Mouse (Mus musculus) cerebellum, postnatal 4 days (tissue): ENCODE measurements around the gene BC052040.

Source experiments
- DNase-seq, 2 experiments: peaks; one replicate each; pipeline ENCODE4 v3.0.0; 2022; ENCODE audit warnings: low spot score in 2 of 2, mixed read lengths in 1 of 2

Gene BC052040

DNA sequence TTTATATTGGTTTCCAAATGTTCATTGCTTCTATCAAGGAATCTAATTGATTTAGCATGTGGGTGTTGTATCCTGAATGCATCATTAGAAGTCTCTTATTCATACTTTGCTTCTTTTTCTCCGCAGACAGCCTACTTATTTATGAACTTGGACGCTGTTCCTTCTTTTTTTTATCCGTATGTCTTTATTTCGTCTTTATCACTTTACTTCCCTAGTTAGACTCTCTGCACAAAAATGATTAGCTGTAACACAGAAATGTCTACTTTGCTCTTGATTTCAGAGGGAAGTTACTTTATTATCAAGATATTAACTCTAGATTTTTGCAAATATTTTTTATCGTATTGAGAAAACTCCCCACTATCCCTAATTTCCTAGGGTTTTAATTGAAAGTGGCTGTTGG is 117.5 kb downstream of the BC052040 start:
- DNase-seq: no peak

DNA sequence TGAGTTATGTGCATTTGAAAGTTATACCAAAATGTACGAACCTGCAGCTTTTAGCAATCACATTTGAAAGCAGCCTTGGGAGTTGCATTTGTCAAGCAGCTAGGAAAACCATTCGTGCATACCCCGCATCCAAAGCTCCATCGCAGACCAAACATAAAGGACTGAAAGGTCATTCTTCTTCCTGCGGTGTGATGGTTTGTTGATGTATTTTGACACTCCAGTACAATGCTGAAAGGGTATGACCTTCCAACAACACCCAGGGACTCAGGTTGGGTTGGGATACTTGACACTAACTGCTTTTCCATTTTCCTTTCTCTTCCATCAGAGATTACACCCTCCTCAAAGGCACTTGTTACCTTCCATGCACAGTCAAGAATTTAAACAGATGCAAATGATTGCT is 121.1 kb downstream of the BC052040 start:
- DNase-seq: no peak

DNA sequence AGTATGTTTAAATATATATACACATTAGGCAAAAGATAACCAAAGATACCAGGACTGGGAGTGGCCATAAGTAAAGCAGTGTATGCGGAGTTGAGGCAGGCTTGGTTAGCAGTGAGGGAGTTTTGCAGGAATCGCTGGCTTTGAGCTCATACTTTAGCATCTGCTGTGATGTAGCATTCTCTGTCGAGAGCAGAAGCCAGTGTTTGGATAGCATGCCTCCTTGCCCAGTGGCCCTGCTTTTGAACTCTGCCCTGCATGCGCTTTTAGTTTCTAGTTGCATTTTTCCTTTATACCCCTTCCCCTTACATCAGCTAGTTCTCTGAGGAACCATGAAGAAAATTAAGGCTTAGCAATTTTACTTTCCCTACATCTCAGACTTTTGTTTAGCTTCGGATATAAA is 136.0 kb downstream of the BC052040 start:
- DNase-seq: no peak

DNA sequence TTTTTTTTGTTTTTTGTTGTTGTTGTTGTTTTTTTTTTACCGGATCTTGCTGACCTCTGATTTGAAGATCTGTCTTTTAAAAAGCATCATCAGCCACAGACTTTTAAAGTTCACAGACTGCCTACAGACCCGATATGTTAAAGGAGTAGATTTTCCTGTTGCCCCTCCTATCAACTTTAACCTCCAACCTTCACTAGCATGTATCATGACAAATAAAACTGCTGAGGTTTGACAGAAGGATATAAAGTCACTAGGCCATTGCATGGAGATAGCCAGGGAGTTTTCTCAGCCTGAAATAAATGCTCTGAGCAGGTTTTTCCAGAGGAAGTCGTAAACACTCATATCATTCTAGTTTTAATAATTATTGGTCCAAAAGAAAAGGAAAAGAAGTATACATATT is 136.5 kb downstream of the BC052040 start:
- no peak for DNase-seq

DNA sequence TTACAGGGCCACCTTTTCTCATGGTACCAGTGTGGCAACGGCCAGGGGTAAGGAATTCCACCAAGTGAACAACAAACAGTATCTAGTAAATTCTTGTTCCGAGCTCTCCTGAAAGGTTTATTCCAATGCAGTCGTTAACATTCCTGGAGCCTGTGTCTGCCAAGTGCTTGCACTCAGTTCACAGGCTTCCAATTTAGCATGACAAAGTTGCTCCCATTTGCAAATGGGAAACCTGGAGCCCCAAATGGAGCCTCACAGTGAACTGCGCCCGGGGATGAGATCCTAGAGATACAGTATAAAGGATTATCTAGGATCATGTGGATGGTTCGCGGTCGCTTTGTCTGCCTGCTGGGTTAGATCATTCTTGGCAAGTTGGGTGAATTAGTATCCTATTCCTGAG is 141.9 kb downstream of the BC052040 start:
- DNase-seq: no peak

DNA sequence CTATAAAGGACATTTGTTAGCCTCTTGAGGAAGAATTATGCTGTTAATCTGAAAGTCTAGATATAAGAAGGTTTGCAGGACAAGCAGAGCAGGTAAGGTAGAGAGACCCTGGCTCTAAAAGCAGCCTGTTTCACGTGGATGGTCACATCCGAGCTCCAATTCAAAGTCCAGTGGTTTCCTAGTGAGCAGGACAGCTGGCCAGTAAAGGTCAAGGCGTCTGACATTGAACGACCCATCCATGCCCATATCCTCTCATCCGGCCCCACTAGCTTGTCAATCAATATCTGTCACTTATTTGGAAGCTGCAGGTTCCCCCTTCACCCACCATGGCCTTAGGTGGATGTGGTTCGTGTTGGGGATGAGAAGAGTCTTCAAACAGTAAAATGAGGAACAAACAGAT is 142.7 kb downstream of the BC052040 start:
- no peak for DNase-seq

DNA sequence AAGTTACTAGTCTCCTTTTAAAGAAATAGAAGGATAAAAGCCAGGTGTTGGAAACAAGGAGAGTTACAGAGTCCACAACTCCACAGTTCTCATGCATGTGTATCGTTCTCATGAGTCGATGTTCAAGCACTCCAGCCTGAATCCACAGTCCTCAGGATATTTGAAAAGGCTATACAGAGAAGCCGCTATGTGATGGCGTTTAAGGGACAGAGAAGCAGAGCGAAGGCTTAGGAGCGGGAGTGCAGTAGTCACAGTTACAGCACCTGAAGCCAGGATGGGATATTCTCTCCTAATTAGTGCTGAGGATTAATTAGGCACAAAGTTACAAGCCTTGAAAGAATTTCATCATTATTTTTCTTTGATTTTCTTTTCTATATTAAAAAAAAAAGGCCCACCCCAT is 143.2 kb downstream of the BC052040 start:
- no peak for DNase-seq

DNA sequence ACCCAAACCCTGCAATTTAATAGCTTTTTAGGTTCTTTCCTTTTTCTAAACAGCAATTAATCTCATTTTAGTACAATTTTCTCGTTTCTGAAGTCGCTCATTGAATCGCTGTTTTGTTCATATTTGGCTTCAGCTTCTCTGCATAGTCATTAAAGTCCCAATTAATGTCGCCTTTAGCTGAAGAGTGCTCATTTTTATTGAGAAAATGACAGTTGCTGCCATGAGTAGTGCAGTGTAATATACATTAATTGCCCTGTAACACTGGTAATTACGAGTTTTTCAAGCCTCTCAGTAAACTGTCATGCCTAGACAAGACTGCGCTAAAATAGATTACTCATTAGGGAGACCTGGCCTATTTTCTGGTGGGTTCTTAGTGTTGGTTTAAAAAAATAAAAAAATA is 144.0 kb downstream of the BC052040 start:
- no peak for DNase-seq

DNA sequence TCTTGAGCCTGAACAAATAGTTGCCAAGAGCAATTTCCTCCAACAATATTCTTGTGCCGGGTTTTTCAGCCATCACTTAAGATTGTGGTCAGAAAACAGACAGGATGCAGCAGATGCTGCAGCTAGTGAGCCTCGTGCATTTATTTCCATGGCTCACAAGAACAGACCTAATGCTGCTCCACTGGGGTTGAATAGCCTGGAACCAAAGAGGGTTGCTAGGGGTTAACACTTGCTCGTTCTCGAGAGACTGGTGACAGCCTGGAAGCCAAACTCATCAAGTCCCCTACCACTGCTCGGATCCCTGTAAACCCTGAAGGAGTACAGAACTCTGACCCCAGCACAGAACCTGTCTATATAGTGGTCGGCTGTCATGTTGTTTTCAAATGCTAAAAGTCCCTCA is 144.4 kb downstream of the BC052040 start:
- no peak for DNase-seq

DNA sequence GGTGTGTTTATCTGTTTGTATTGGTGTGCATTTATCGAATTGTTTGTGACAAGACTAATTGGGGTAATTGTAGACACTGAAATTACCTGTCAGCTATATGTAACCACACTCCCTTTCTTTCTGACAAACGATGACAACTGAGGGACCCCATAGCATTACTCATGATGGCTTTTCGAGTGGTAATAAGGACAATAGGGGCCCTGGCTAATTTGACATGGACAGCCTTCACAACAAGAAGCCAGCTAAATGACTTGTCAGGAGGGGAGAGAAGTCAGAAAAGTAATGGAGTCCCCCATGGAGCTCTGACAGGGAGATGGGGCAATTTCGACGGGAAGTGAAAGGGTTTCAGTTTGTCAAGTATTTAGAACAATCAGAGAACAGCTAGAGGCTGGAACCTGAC is 145.3 kb downstream of the BC052040 start:
- DNase-seq: no peak

DNA sequence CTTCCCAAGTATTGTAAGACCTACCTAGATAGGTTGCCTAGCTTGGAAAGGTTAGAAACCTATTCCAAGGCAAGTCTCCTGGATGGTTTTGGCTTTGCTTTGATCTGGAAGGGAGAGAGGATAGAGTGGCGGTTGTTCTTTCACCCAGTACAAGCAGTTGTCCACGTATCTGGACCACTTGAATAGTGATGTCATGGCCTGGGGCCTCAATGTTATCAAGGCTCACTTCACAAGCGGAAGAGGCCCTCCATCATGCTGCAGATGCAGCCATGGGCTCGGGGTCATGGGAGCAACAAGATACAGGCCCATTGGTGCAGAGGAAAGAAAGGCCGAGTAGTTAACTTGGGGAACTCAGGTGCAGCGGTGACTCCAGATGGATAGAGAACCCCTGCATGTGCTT is 147.1 kb downstream of the BC052040 start:
- DNase-seq: no peak

DNA sequence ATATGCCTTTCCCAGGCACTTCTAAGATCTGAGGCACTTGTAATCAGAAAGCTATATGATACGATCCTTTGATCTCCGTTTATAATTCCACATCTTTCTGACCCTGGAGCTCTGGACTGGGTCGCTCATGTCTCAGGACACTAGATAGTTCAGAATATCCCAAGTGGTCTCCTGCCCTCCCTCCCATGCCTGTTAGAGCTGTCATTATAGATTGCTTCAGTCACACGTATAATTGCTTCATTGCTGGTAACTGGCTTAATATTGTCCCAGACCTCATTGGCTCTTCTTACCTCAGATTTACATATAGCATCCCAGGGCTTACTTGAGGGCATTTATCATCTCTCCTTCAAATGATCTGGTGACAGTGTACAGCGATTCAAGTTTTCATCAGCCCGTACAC is 149.0 kb downstream of the BC052040 start:
- no peak for DNase-seq

DNA sequence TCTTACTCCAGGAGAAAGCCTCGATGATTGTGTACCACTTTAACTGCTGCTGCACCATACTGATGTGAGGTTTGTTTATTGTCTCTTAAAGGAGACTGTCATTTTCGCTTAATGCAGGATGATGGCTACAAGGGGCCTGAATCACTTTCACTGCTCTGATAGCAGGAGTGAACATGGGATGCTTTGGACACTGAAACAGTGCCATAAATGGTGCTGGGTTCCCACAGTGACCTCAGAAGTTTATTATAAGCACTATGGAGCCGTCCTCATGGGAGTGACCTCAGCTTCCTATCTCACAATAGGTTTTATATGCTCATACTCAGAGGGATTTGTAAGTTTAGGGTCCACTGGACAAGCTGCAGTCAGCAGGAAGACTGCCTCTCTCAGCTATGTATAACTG is 149.7 kb downstream of the BC052040 start:
- DNase-seq: no peak

DNA sequence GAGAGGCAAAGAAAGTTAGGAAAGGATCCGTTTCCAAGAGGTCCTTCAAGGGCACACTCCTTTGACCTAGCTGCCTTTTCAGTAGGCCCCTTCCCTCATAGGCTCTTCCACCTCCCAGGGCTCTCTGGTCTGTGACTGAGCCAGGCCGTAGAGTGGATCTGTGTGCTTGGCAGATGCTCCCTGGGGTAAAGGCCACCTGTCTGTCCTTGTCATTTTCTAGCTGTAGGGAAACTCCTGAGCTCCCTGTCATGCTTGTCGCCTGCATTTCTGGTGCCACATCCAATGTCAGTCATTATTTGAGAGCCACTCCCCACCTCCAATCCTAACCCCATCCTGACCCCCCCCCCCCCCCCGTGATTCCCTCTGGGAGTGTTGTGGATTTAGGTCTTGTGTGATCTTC is 151.1 kb downstream of the BC052040 start:
- no peak for DNase-seq

DNA sequence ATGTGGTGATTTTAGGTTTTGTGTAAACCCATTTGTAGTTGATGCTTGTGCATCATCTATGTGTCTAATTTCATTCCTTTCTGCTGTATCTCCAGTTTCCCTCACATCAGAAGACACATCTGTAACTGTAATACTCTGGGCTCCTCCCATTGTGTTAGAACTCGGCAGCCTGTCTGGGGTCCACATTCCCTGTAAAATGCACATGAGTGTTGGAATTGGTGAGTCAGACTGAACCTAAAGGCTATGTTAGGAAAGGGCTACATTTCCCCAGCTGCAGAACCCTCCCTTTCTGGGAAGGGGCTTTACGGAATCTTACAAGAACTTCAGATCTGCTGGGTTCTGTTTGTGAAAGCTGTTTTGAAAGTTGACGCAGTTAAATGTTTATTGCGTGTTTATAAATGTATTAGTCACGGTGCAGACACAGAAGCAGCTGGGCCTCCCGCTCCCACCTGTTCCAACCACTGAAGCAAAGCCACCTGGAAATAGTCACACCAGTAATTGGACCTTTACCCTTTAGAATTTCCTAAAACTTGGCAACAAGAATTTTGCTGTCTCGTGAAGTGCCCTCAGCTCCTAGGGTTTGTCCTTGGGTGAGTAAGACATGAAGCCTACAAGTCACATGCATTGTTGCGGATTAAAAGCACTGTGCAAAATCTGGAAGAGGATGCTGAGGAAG is 151.6 kb downstream of the BC052040 start:
- DNase-seq: no peak

DNA sequence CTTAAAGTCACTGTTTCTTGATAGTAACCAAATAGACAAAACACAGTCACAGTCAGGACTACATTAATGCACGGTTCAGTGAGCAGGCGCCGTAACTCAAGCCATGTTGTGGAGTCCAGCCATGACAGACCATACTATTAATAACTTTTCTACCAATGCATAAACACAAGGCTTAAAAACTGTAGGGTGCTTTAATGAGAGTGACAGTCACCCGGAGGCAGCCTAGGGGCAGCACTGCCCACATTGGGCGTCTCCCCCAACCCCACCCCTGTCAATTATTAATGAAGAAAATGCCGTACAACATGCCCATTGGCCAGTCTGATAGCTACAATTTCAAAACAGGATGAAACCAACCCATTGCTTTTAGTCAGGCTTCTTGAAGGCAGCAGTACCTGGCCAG is 153.3 kb downstream of the BC052040 start:
- no peak for DNase-seq

DNA sequence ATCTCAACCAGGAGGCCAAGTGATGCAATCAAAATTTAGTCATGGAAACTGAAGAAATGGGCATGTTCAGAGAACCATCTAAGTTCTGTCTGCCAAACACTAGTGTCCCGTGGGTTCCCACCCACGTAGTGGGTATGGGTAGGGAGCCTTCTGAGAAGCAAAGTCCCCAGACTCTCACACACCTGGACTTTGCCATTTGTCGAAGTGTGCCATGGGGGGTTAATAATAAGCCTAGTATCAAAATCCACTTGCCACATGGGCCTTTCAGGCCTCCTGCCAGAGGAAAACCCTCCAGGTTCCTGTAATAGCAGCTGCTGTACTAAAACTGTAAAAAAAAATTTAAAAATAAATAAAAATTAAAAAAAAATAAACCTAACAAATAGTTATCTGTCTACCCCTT is 154.9 kb downstream of the BC052040 start:
- DNase-seq: no peak

DNA sequence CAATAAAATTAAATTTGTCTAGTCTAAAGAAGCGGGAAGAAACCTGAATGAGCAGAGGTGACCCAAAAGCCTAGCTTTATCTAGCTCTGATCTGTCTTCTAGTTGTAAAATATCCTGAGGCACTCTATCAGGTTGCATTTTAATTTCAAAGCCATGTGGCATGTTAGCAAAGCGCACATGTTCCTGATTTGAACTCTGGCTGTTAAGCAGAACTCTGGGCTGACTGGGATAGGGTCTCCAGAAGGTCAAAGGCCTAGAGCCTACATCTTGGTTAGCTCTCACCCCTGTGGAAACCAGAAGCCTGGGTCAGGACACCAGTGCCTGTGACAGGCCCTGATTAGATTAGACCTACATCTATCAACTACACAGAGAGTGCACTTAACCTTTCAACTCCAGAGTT is 156.4 kb downstream of the BC052040 start:
- DNase-seq: no peak

DNA sequence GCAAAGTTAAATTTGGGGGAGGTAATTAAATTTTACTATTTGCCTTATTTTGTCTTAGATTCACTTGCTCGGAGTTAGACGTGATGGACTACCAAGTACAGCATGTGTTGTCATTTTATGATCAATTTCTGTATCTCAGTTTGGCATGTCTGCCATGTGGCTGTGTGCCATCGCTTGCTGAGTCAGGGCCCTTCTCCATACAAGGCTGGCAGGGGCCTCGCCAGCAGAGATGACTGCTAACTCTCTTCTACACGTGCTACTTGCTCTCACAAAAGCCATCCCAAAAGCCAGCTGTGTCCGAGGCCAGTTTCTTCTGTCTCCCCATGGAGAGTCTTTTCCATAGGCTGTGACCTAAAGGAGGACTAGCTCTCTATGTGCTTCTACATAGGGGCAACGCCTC is 160.5 kb downstream of the BC052040 start:
- DNase-seq: no peak

DNA sequence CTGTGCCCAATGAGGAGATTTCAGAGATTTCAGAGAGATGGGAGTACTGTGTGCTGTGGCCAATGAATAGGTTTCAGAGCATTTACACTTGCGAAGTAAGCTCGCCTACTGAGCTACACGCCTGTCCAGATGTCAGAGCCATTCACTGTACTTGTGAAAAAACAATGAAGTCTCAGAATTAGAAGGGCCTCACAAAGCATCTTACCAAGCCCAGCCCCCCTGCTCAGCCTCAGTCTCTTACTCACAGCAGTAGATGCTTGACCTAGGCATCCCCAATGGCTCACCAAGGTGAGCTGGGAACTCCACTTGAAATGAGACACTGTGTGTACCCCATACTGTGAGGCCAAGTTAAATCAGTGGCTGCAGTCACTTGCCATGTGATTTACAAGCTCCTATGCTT is 166.1 kb downstream of the BC052040 start:
- no peak for DNase-seq

DNA sequence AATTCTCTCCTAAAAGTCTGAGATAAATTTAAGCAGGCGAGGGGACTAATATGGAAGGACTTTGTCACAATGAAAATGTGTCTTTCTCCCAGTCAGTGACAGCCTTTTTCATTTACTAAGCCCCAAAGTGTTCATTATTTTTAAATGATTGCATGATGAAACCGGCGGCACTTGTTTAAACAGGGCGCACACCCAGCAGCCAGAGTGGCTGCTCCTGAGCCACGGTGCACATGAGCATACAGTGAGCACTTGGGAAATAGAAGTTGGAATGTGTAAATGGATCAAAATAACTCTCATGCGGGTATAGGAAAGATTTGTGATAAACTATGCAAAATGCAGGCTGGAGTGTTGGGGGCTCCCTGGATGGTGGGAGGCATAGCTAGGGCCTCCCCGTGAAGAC is 169.7 kb downstream of the BC052040 start:
- DNase-seq: no peak

DNA sequence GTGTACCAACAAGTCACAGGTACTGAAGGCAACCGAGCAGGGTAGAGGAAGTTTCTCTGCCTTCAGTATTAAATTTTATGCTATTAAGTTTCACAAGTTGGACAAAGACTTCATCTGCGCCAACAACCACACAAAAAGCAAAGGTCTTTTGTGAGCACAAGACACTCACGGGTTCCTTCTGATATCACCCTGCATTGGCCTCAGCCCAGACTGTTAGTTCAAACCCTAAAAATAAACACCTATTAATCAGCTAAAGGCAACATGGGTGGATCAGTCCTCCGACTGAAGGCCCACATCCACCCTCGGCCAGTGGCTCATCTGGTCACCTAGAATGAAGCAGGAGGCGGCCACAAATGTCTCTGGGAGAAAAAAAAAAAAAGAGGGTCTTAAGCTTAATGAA is 176.2 kb downstream of the BC052040 start:
- DNase-seq: no peak

DNA sequence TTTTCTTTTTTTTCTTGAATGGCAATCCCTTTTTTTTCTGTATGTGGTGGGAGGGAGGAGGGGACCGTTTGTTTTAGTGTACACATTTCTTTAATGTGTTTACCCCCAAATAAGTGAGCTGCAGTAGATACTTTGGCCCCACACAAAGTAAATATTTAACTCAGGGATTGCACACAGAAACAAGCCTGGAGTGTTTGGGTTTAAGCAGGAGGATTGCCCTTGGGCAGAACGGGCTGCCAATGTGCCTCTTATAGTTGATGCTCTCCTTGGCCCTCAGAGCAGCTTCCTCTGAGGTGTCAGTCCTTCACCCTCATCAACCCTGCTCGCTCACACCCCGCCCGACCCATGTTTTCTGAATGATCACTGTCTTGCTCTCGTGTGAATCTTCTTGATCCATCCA is 177.0 kb downstream of the BC052040 start:
- no peak for DNase-seq

DNA sequence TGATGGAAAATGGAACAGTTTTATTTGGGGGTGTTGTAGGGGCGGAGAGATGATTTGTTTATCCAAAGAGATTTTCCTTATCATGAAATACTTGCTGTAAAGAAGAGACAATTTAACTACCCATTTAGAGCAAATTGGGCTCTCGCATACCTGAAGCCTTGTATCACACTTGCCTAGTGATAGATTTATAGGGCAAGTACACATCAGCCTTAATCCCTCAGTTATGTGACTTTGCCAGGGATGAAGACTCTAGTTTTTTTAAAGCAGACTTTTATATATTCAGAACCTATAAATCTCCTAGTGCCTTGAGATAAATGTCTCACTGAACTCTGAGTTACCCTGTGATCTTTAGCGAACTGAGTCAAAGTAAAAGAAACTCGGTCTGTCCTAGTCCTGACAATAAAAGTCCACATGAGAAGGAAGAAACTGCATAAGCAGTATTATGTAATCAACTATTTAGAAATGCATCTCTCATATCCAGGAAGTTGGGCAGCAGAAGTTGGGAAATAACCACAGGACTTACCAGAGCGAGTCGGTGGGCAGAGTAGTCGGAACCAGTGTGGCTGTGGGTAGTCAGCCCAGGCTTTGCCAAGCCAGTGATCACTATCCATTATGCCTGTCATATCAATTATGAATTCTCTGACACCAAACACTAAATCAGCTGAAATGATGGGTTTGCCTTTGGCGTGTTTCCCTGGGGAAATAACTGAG is 183.2 kb downstream of the BC052040 start:
- DNase-seq: no peak
